Mouse (Mus musculus) gastrocnemius, adult 18-20 months (tissue): ENCODE measurements at regions not wholly inside any gene's neighbourhood (a gene's known extent, or its start where the extent isn't known, plus 50 kb on each side); places are given as distances from the start of the nearest gene placed in this dataset.
"Not testable (repeated sequence)": the region's sequence is repeated elsewhere in the genome, so short reads cannot be mapped to it uniquely, and the experiment has no call there.

ENCODE experiments used
- DNase-seq: peaks from one replicate; pipeline ENCODE4 v3.0.0; 2021; ENCODE audit warnings: low spot score

DNA sequence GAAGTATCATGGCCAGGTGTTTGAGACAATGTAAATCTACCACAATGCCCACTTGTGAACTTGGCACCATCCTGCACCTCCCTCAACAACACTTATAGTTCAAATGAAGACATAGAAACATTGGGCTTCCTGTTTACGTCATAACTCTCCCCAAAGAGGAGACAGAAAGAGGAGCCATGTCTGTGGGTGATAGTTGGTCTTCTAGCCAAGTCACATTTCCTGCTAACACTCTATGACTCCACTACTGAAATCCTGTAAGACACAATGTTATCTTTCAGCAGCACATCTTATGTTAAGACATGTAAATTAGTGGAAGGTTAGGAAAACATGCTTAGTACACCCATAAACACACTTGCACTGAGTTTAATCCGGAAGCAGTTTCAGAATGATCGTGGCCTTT, 451.4 kb downstream of the Dad1 start:
- no peak for DNase-seq

GRCm38 (mm10) chr14:53800508-53801136, 453.3 kb downstream of the Dad1 start:
- no peak for DNase-seq

DNA sequence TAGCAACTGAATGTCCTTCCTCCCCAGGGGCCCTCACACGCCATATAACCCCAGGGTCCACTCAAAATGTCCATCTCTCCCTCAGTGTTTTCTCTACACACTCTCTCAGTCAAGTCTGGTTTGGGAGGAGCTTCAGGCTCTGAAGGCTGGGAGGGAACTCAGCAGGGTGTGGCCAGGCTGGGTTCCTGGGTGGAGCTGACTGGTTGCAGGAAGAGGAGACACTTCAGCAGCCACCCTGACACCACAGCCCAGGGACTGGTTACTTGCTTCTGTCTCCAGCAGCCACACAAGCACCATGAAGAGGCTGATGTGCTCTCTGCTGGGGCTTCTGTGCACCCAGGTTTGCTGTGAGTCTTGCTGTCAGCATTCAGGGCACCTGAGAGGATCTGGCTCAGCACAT, 458.7 kb downstream of the Dad1 start:
- not testable (repeated sequence) for DNase-seq

DNA sequence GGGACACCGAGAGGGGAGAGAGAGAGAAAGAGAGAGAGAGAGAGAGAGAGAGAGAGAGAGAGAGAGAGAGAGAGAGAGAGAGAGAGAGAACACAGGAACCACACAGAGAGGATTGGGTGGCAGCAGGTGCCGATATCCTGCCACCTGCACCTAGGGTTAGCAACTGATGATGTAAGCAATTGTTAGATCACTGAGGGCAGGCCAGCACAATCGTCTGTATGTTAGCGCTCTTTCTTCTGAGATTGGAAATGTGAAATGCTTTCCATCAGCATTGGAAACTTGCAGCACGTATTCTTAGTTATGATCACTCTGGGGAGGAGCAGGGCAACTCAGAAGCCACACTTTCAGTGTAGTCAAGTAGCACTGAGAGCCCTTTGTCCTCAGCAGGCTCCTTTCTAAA, 459.4 kb downstream of the Dad1 start:
- no peak for DNase-seq

DNA sequence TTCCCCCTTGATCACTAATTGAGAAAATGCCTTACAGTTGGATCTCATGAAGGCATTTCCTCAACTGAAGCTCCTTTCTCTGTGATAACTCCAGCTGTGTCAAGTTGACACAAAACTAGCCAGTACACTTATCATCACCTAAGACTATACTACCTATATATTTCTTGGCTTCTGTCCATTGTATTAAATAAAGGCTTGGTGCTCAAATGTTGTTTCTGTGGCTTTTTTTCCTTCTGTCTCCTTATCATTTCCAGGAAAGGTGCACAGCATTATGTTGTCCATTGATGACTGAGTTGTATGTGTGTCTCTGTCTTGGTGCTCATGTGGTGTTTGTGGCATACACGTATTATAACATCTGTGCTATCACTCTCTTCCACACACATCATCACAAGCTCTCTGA, 461.5 kb downstream of the Dad1 start:
- not testable (repeated sequence) for DNase-seq

DNA sequence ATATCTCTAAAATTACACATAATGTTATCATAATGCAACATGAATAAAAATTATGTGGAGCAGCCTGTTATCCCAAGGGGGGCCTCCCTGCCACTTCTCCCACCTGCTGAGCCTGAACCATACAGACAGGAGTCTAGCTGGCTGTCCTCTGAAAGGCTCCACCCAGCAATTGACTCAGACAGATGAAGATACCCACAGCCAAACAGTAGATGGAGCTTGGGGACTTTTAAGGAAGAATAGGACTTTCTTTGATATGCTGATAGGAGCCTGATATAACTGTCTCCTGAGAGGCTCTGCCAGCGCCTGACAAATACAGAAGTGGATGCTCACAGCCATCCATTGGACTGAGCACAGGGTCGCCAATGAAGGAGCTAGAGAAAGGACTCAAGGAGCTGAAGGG, 468.4 kb downstream of the Dad1 start:
- DNase-seq: not testable (repeated sequence)

DNA sequence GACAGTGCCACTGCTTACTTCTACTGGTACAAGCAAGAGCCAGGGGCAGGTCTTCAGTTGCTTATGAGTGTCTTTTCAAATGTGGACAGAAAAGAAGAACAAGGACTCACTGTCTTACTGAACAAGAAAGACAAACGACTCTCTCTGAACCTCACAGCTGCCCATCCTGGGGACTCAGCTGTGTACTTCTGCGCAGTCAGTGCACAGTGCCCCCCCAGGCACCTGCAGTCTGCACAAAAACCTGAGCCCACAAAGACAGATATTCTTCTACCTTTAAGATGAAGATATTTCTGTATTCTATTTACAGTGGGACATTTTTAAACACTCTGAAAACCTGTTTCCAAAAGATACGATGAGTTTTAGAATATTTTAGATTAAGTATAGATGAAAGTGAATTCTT, 476.5 kb downstream of the Dad1 start:
- no peak for DNase-seq

- DNase-seq: not testable (repeated sequence)
Observed at GRCm38 (mm10) chr14:53776717-53777116, 477.2 kb downstream of the Dad1 start.

DNA sequence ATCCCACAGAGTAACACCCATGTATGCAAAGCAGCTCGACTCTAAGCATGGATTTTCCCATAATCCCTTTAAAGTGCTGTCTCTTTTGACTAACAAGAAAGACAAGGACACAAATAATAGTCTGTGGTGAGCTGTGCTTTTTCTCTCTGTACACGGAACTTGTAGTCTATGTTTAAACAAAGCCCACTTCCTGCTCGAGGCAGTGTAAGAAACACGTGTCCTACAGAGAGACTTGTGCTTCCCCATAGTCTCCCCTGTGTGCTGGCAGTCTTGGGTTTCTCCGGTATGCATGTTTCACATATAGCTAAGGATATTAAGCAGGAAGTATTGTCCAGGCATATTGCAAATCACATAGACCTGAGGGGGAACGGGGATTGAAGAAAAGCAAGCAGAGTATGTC, 487.4 kb downstream of the Dad1 start:
- not testable (repeated sequence) for DNase-seq

DNA sequence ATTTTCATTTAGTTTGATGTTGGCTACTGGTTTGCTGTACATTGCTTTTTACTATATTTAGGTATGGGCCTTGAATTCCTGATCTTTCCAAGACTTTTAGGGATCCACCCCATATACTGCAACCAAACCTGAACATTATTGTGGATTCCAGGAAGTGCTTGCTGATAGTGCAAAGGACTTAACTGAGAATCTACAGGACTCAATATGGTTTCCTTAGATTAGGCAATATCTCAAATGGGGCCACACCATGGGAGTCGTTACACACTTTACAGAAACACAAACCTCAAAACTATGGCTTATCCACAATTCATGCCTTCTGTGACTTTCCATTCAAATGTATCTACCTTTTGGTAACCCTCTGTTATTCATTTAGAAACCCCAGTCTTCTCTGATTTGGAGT, 488.0 kb downstream of the Dad1 start:
- DNase-seq: not testable (repeated sequence)

DNA sequence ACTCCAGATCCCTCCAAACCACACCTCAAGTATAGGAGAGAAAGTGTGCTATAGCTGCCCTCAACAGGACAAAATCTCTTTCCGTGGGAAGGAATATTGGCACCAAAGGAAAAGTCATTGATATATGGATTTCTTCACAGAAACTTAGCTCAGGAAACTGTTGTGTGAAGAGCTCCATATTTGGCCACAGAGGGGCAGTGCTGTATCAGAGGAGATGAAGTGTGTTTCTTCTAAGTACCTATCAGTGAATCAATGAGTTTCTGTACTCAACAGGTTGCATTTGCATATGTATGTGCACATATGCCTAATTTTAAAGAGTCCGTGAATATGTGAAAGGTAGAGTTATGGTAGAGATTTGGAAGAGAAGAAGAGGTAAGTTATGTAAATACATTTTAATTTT, 493.3 kb downstream of the Dad1 start:
- not testable (repeated sequence) for DNase-seq

DNA sequence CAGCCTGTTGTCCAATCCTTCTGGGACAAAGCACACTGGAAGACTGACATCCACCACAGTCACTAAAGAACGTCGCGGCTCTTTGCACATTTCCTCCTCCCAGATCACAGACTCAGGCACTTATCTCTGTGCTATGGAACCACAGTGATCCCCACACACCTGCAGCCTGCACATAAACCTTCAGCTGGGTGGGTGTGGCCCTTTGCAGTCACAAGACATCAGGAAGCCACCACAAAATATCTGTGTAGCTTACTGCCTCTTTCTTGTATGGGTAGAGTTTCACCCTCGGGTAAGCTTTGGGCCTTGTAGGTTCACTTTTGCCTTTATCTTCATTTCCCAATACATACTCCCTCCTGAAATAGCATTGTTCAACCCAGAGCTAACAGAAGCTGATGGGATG, 496.1 kb downstream of the Dad1 start:
- not testable (repeated sequence) for DNase-seq

GRCm38 (mm10) chr14:53757095-53757494, 496.8 kb downstream of the Dad1 start:
- not testable (repeated sequence) for DNase-seq

DNA sequence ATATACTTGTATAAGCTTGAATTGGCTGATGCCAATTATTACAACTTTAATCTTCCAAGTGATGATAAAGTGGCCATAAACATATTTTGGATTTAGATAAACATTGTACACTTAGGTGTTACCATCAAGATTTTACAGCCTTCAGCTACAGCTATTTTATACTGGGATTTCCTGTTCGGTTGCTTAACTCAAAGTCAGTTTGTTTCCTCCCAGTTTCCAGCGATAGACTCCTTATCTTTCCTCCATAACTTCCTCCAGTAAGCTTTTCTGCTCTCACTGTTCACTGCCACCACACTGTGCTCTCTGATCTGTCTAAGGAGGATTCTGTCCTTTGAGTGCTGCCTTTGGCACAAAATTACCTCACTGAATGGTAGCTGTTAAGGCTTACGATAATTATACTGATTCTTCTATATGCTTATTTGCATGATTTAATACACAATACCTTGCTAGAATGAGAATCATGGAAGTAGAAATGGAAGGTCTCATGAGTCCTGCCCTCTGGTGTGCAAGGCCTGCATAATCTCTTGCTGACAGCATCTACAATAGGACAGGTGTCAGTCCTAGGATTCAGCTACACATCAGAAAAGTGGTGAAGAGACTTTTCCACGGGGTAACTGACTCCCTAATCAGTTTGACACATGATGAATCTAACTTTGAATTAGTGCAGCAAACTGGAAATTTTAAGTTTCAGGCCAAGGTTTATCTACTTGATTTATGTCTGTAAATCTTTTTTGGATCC, 503.0 kb downstream of the Dad1 start:
- no peak for DNase-seq

GRCm38 (mm10) chr14:53743552-53743951, 510.4 kb downstream of the Dad1 start:
- DNase-seq: not testable (repeated sequence)

DNA sequence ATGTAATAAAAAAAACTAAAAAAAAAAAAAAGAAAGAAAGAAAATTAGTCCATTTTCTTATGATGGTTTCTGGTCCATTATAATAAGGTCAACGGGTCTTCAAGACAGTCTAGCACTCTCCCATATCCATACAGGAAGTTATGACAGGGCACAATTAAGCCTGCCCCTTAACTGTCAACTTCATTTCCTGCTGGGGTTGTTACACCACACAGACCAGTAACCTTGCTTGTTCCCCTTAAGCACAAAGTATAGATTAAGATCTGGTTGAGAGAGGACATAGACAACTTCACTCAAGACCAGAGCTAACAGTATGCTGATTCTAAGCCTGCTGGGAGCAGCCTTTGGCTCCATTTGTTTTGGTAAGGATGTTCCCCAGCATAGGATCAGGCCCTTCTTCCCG, 511.0 kb downstream of the Dad1 start:
- DNase-seq: not testable (repeated sequence)

DNA sequence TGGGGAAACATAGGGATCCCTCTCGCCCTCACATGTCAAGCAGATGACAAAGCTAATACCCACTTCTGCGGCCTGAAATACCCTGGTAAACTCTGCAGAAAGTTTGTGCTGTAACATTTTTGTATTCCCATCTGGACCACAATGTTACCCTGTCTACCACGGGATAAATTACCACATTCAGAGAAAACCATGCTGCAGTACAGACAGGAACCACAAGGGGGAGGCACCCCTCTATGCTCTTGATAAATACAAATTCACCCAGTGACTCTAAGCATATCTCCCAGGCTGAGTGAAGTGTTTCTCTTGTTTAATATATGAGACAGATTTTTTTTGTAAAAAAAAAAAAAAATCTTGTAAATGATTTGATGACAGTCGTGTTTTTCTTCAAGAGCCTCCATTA, 512.7 kb downstream of the Dad1 start:
- DNase-seq: peak; percentile 2

GRCm38 (mm10) chr14:53737962-53738361, 515.9 kb downstream of the Dad1 start:
- not testable (repeated sequence) for DNase-seq

DNA sequence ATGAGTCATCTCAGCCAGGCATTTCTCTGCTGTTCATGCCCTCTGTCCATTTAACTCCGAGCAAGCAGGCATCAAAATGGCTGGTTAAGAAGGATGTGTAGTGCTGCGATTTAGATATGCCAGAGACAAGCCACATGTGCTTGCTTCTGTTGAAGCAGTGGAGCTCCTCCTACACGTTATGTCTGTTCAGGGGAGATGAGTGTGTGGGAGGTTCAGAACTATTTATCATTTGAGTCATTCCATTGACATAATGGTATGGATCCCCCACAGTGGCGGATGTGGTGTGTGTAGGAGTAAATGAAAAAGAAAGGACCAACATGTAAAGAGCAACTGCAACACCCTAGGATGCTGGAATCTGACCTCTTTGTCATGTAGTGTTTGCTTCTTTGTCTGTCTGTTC, 517.6 kb downstream of the Dad1 start:
- not testable (repeated sequence) for DNase-seq

GRCm38 (mm10) chr14:53731600-53731999, 522.3 kb downstream of the Dad1 start:
- DNase-seq: not testable (repeated sequence)

GRCm38 (mm10) chr14:53729877-53730276, 524.0 kb downstream of the Dad1 start:
- DNase-seq: not testable (repeated sequence)

DNA sequence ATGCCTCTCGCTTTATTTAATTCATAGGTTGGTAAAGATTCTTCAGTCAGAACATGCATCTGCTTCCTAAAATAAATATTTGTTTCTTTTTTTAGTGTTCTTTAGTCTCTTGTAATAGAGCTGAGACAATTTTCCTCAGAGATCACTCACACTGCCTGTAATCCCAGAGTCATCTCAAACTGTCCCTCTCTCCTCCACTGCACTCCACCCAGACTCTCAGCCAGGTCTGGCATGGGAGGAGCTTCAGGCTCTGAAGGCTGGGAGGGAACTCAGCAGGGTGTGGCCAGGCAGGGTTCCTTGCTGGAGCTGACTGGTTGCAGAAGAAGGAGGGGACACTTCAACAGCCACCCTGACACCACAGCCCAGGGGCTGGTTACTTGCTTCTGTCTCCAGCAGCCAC, 524.8 kb downstream of the Dad1 start:
- not testable (repeated sequence) for DNase-seq

DNA sequence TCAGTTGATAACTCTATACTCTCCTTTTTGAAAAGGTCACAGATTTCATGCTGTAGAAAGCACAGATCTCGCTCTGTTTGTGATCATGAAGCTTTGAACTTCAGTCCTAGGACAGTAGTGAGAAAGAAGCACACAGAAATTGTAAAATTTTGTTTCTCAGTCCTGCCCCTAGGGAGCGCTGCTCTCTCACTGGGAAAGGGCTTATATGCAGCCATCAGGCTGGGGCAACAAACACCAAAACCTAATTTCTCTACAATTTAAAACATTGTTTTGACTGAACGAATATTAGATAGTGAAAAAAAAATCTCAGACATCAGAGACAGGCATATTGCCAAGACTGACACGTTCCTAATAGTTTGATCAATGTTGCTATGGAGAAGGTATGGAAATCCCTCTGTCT, 527.0 kb downstream of the Dad1 start:
- not testable (repeated sequence) for DNase-seq
